Mouse (Mus musculus): ENCODE measurements at regions not wholly inside any gene's neighbourhood (a gene's known extent, or its start where the extent isn't known, plus 50 kb on each side); places are given as distances from the start of the nearest gene placed in this dataset.
A peak's percentile ranks its signal among the peaks of the same experiment; 100 is the strongest.

DNA sequence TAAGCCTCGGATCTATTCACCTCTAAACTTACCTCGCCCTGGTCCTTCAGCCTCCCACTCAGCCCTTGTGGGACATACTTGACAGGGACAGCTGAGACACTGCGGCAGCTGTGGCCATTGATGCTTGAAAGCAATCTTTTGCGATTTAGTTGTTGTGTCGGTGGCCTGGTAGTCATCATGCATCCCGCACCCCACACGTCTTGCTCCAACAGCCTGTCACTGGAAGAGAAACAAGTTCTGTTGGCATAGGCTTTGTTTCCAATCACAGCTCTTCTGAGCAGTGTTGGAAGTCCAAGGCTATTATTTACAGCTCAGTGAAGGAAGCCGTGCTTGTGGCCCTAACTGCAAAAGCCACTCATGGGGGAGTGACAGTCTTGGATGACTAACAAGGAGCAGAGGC lies 480.2 kb upstream of the Castor2 start:
- DNase-seq (ENCODE audit: low spot score in 2 of 2): peak in 1 of 2 experiments; percentile 4
- intact Hi-C loops (cut with DNase I): no loop called here

DNA sequence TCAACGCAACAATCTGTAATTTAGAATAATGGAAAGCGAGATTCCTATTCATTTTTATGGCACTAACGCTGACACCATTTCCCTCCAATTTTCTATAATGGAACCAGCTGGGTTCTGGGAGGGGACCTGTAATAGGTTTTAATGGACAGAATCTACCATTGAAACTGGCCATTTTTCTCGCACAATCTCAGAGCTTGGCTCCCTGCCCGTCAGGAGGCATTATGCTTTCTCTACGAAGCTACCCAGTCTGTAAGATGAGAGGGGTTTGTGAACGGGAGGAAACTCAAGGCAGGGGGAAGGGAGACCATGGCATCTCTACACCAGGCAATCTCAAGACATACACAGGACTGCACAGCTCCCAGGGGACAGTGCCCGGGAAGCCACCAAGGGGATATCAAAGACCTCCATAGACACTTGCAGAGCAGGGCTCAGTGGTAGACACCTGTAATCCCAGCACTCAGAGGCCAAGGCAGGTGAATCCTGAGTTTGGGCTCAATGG lies 498.2 kb upstream of the Castor2 start:
- DNase-seq (ENCODE audit: low spot score in 2 of 2): no peak
- intact Hi-C loops (cut with DNase I): no loop called here

DNA sequence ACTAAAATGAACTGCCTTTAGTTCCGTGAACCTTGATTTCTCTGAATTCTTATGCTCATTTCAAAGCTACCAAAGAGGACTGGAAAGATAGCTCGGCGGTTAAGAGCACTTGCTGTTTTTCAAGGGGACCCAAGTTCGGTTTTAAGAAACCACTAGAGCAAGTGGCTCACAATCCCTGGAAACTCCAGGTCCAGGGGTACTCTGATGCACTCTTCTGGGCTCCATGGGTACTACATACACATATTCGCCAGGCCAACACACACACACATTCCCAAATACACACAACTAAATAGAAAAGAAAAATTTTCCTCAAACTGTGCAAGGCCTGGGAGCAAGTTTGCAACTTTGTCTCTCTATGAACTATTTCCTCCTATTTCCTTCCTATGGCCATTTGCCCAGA lies 498.9 kb upstream of the Castor2 start:
- intact Hi-C loops (cut with DNase I): no loop called here
- DNase-seq (ENCODE audit: low spot score in 2 of 2): no peak

DNA sequence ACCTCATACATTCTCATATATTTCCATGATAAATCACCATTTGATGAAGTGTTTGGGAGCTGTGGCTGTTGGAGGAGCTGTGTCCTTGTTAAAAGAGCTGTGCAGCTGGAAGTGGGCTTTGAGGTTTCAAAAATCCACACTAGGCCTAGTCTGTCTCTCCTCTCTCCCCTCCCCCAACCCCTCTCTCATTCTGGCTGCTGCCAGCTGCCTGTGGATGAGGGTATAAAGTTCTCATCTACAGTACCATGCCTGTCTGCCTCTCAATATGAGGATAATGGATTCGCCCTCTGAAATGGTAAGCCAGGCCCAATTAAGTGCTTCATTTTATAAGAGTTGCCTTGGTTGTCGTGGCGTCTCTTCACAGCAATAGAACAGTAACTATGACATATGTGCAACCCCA lies 501.4 kb upstream of the Castor2 start:
- DNase-seq (ENCODE audit: low spot score in 2 of 2): no peak
- intact Hi-C loops (cut with DNase I): no loop called here

DNA sequence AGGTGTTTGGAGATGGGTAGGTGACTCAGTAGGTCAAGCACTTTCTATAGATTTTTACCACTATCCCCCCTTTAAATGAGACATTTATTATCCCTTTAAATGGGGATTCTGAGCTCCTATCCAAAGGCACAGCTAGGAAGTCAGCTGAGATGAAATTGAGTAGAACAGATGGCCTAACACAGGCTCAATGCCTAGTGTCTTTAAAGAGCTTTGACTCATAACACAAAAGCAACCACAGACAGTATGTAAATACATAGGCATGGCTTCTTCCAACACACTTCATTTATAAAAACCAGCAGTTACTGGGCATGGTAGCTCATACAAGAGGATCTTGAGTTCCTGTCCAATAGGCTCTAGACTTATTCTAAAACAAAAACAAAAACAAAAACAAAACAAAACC lies 513.0 kb upstream of the Castor2 start:
- DNase-seq (ENCODE audit: low spot score in 2 of 2): peak in 1 of 2 experiments; percentile 55
- intact Hi-C loops (cut with DNase I): loop anchor here (5.0 to 10.0 kb wide), 3 partner anchors 206 to 1354 kb away; partner anchors contain the start of gene Auts2

DNA sequence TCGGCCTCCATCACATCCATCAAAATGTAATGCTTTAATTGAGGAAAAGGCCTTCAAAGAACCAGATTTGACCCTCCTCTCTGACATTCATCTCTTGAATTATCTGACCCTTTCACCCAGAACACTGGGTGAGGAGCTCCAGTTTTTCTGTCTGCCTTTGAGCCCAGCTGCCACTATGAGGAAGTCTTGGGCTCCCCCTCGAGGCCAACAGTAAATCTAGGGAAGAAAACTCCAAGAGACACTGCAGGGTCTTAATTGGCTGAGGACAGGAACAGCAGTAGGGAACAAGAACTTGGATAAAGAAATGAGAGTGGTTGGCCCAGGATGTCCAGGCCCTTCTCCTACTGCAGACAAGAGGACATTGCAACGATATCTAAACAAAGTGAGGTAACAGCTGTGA lies 514.3 kb upstream of the Castor2 start:
- intact Hi-C loops (cut with DNase I): loop anchor here (5.0 to 10.0 kb wide), 3 partner anchors 207 to 1353 kb away; partner anchors contain the start of gene Auts2
- DNase-seq (ENCODE audit: low spot score in 2 of 2): peak; percentile 57 to 73

DNA sequence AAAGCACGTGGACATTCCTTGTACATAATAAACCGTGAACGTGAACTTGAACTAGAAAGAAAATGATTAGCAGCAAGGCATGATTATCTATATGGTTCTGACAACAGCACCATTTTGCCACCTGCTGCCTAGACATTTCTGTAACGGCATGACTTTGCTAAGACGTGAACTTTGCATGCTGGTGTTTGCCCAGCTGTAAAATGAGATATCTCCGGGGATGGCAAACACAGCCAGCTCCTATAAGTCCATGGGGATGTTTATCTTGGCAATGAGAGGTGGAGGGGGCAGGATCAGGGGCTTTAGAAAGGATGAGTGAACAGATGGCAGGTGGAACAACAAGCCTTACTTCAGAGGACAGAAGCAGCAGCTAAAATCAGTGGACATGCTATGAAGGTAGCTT lies 522.9 kb upstream of the Castor2 start:
- DNase-seq (ENCODE audit: low spot score in 2 of 2): no peak
- intact Hi-C loops (cut with DNase I): no loop called here

DNA sequence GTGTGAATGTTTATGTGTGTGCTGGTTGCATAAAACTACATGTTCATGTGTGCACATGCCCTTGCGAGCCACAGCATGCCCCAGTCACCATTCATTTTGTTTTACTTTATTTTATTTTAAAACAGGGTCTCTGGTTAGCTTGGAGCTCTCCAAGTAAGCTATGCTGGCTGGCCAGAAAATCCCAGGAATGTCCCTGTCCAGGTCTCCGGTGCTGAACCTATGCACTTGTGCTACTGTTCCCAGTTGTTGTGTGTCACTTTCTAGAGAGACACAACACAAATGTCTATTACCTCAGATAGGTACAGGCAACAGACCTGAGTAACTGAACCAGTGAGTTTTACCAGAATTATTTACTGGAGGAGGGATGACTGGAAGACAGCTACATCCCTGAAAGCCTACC lies 530.4 kb upstream of the Castor2 start:
- intact Hi-C loops (cut with DNase I): no loop called here
- no peak for DNase-seq (ENCODE audit: low spot score in 2 of 2)

DNA sequence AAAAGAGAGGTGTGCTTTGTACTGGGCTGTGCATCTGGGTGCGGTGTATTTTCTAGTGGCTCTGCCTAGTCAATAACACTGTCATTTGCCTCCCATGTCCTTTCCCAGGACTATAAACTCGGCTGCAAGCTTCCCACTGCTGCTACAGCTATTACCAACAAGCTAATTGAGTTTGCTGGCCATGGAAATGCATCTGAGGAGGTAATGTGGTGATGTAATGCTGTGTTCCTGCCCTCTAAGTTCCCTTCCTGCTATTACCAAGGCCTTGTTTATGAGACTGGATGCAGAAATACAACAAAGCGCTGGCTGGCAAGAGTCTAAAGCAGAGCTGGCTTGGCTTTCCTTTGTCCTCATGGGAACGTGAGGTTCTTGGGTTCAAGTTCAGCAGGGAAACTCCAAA lies 533.0 kb upstream of the Castor2 start:
- DNase-seq (ENCODE audit: low spot score in 2 of 2): no peak
- intact Hi-C loops (cut with DNase I): no loop called here

DNA sequence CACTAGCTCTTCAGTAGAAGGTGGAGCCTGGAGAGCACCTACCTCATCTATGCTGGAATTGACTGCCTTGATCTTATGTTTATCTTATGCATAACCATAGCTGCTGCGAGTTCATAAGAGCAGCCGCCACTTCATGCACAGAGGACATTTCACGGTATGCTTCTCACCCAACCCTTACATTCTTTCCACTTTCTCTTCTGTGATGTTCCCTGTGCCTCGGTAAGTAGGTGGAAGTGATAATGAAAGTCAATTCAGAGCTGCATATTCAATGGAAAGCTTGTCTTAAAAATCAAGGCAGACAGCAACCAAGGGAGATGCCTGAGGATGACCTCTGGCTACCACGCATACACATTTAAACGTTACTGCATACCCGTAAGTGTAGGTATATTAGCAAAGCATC lies 548.9 kb upstream of the Castor2 start:
- DNase-seq (ENCODE audit: low spot score in 2 of 2): peak in 1 of 2 experiments; percentile 14
- intact Hi-C loops (cut with DNase I): no loop called here

DNA sequence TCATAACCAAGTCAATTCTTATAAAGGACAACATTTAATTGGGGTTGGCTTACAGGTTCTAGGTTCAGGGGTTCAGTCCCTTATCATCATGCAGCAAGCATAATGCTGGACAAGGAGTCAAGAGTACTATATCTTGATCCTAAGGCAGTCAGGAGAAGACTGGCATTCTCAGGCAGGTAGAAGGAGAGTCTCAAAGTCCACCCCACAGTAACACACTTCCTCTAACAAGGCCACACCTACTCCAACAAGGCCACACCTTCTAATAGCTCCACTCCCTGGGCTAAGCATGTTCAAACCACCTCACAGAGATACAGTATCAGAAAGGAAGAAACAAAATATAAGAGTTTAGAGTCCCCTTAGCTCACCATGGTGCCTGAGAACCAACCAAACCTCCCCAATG lies 557.3 kb upstream of the Castor2 start:
- intact Hi-C loops (cut with DNase I): no loop called here
- DNase-seq (ENCODE audit: low spot score in 2 of 2): no peak

DNA sequence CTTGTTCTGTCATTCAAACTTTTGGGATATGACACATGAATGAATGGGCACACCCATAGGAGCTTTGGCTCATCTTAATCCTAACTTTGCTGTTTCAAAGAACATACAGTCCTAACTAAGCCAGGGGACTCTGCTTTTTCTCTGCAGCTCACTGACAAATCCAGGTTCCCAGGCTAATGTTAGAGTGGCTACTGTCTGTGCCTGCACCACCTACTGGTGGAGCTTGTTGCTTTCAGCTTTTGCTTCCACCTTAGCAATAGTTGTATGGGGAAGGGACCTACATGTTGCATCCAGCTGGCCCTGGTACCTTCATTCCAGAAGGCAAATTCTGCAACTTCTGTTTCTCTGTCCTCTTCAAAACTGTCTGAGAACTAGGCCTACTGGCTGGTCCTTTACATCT lies 566.8 kb upstream of the Castor2 start:
- intact Hi-C loops (cut with DNase I): no loop called here
- DNase-seq (ENCODE audit: low spot score in 2 of 2): peak; percentile 14 to 44

DNA sequence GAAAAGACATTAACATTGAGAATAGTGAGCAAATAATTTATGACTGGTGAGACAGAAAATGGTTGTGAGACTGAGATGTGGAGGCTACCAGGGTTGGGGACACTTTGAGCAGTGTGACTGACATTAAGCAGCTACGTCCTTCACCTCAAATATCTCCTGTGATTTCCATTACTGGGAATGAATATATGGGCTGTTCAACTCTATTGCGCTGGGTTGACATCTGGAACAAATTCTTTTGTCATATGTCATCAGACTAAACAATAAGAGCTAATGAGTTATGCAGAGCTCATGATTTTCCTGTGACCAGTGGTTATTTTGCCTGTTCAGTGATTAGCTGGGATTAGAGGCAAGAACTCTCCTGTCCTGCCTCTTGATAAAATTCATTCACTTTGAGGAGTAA lies 593.9 kb upstream of the Castor2 start:
- no peak for DNase-seq (ENCODE audit: low spot score in 2 of 2)
- intact Hi-C loops (cut with DNase I): no loop called here

DNA sequence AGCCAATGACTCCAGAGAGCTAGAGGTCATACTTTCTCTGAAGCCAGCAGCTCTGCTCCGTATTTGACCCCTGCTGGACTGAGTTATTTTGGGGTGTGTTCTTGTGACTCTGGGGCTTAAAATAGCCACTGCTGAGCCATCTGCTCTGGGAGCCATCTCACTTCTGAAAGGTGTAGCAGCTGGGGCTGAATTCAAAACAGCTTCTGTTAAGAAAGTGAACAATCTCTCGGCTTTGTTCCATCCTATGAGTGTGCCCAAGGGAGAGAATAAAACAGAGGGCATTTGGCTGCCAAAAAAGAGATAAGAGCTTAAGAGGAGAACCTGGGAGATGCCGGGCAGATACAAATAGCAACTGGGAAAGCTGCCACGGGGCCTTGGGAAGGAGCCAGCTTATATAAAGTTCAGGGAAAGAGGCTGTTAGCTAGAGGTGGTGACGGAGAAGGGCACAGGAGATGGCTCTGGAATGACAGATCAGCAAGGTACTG lies 611.7 kb upstream of the Castor2 start:
- intact Hi-C loops (cut with DNase I): loop anchor here (10.0 kb wide), 1 partner anchor 313 kb away; no protein-coding TSS in a partner anchor
- DNase-seq (ENCODE audit: low spot score in 2 of 2): peak; percentile 43 to 88

DNA sequence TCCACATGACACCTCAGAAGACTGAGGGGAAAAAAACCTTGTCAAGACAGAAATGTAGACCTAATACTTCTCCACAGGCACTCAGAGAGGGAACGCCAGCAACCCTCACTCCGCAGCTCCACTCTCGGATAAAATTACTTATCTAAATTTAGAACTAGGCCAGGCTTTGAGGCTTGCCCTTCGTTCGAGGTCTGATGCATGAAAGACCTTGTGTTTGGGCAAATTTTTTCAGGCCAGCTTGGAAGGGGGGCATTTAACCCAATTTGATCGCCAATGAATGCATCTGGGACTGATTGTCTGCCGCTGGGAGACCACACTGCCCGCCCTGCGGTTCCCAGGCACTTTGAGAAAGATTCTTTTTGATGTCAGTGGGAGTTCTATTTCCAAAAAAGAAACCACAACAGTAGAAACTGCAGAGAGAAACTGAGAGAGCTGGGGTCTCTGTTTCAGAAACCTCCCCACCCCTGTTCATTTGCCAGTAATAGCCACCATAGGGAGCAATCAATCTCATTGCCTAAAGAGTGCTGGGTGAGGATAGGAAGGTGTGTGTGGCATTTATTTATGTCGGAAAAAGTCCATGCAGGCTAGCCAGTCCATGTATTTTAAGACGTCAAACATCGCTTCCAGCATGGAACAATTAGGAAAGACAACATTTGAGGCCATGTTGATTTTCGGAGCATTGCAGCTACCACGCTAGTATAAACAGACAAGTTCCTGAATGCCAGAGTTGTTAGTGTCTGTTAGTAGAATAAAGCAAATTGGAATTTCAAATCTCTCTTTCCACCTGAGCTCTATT lies 617.0 kb upstream of the Castor2 start:
- peak; percentile 34 to 75 for DNase-seq (ENCODE audit: low spot score in 2 of 2)
- intact Hi-C loops (cut with DNase I): loop anchor here (10.0 kb wide), 1 partner anchor 308 kb away; no protein-coding TSS in a partner anchor

DNA sequence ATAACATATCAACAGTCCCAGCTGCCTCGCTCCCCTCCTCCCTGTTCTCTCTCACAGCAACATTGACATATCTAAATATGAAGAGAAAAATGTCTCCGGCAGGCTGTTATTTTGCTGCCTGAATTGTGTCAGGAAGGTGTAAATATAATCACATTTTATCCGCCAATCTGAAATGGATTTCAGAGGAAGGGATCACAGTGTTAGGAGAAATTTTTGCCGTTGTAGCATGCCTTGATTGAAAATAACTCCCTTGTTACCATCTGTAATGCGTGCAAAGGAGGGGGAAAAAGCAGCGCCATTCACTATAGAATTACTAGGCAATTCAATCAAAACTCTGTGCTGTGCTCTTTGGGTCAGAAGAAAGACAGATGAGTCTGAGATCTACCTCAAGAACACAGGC lies 620.3 kb upstream of the Castor2 start:
- intact Hi-C loops (cut with DNase I): no loop called here
- DNase-seq (ENCODE audit: low spot score in 2 of 2): no peak

DNA sequence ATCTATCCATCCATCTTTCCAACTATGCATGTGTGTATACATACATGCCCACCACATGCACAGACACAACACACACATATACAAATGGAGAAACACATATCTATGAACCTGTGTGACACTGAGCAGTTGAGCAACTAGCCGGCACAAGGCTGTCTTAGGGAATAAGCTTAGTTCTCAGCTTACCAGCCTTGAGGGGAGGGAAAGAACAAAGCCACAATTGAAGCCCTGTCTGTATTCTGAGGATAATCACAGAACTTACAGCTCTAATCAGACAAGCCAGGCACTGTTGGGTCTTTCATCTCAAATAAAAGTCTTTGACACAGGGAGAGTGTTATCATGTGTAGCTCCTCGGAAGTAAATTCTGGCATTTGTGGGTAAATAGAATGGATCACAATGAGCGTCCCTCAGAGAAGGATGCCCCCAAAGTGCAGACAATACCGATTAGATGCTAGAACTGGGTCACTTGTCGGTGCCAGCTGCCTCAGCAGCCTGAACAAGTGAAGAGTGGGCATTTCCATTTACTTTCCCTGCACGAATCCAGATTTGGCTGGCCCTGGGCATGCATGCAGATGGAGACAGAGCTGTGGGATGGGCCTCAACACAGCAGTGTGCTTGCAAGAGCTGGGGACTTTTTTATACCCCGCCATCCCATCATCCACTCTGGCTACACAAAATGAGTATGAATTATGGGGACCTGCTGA lies 646.0 kb upstream of the Castor2 start:
- DNase-seq (ENCODE audit: low spot score in 2 of 2): peak; percentile 58 to 82
- intact Hi-C loops (cut with DNase I): no loop called here

DNA sequence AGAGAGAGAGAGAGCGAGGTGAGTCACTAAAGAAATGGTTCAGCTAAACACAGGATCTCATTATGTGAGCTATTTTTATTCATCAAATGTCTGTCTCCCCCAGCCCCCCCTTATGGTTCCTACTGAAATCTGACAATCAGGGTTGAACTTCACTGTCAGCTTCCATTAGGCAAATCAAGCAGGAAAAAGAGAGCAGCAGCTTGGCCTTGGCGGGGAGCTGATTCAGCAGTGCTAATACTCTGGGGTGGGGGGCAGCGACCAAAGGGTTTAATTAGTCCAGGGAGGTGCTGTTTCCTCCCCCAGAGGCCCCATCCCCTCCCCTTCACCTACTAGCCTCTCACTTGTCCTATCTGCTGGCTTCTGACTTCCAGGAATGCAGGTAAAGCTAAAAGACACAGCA lies 649.6 kb upstream of the Castor2 start:
- intact Hi-C loops (cut with DNase I): no loop called here
- DNase-seq (ENCODE audit: low spot score in 2 of 2): no peak

DNA sequence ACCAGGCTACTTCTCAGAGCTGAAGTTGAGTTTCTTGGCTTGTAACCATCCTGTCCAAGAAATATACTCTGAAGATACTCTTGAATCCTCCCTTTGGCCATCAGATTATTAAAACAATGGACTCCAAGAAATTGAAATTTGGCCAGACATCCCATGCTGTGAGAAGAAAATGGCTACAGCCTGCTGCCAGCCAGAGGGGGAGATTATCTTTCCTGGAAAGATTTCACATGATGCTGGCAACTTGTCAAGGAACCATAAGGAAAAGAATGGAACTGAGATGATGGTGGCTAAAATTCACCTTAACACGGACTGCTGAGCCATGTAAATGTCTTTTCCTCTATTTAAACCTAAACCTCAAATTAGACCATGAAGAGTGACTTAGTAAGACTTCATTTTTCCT lies 698.7 kb upstream of the Castor2 start:
- intact Hi-C loops (cut with DNase I): no loop called here
- DNase-seq (ENCODE audit: low spot score in 2 of 2): no peak

DNA sequence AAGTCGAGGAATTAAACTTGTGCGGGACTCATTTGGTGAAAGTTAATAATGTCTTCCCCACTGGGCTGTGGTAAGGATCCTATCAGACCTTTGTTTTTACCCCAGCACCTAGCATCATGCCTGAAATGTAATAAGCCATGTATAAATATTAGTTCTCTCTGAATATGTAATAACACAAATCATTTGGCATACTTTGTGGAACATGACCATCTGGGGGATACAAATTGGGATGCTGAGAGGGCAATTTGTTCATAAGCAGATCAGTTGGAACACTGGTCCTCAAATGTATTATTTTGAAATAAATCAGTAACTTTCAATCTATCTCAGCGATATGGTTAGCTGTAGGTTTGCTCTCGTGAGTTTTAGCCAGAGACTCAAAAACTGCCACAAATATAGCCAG lies 709.6 kb upstream of the Castor2 start:
- DNase-seq (ENCODE audit: low spot score in 2 of 2): no peak
- intact Hi-C loops (cut with DNase I): no loop called here
